Mouse (Mus musculus): ENCODE measurements at regions not wholly inside any gene's neighbourhood (a gene's known extent, or its start where the extent isn't known, plus 50 kb on each side); places are given as distances from the start of the nearest gene placed in this dataset.

DNA sequence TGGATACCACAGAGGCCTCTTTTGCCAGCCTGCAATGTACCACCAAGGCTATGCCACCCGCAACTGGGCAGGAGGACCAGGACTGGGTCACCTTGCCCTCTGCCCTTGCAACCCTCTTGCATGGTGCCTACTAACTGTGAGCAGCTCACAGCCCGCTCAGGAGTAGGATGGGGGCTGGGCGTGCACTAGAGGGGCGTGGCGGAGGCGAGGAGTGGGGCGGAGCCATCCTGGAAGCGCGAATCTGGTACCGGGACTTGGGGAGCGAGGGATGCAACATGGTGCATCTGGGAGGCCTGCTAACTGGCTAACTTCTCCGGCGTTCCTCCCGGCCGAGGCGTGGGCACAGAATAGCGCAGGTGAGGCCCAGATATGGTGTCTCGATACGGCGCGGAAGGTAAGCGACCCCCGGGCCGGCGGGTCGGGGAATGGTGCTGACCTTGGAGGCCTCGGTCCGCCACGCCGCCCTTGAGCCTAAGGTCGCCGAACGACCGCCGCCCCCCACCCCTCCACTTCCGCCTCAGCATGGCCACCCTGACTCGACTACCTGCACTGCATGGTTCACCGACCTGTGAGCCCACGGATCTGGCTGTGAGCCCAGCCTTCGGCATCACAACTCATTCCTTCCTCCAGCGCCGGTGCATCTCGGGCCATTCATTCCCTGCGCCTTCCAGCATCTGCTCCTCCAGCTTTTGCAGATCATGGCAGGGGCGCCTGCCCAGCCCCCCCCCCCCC, 59.7 kb upstream of the Gdi2 start:
- ATAC-seq (ENCODE audit: low FRiP score) = peak; percentile 98
- DNase-seq (ENCODE audit: low spot score) = peak; percentile 78
- Histone ChIP-seq H3K9ac (peak overlapping the region; percentile 67), H3K4me3 (replicated peaks; ENCODE audit: low read length) (peak overlapping the region; percentile 67), H3K9me3 (ENCODE audit: control insufficient read depth, low read length) (no peaks in the 10 kb centered on the region), H3K4me2 (replicated peaks) (peak overlapping the region; percentile 76), H3K27ac (no peak overlapping the region), H3K27me3 (ENCODE audit: control insufficient read depth, insufficient read depth, low read length) (no peaks in the 10 kb centered on the region), H3K4me1 (replicated peaks; ENCODE audit: control insufficient read depth, insufficient read depth, low read length) (peaks cover 9% of the 10 kb centered on the region), H3K36me3 (replicated peaks; ENCODE audit: control insufficient read depth, insufficient read depth) (no peaks in the 10 kb centered on the region)
- 1% methylated on average over 45 of the region's 45 CpGs for WGBS
